Mouse (Mus musculus) forebrain, embryonic 15.5 days (tissue): ENCODE data around the gene Exoc3l2. TPM values are rescaled to one million over a fixed set of nuclear protein-coding genes. Genes with fewer than 3 reads are reported as not detected.

Experiments used
- ATAC-seq: fragments of 200-750 bp; cut with Nextera tagmentation; replicated peaks from 2 replicates; pipeline ENCODE4 v1.8.0; 2017; ENCODE audit warnings: mild to moderate bottlenecking, moderate TSS enrichment, moderate library complexity
- H3K27ac ChIP-seq: fragments of 300-500 bp; sonication (generic); replicated peaks from 2 replicates; pipeline ENCODE4 v1.5.1; 2015; ENCODE audit warnings: mild to moderate bottlenecking, inconsistent platforms
- H3K27me3 ChIP-seq: fragments of 300-500 bp; sonication (generic); 2 replicates; pipeline ENCODE4 v1.6.1; 2015; ENCODE audit warnings: inconsistent platforms
- H3K36me3 ChIP-seq: fragments of 300-500 bp; sonication (generic); 2 replicates; pipeline ENCODE4 v1.6.1; 2015; ENCODE audit warnings: mild to moderate bottlenecking, inconsistent platforms
- H3K4me1 ChIP-seq: fragments of 300-500 bp; sonication (generic); 2 replicates; pipeline ENCODE4 v1.6.1; 2015; ENCODE audit warnings: inconsistent platforms
- H3K4me2 ChIP-seq: fragments of 300-500 bp; sonication (generic); replicated peaks from 2 replicates; pipeline ENCODE4 v1.6.1; 2015; ENCODE audit warnings: mild to moderate bottlenecking, inconsistent platforms
- H3K4me3 ChIP-seq: fragments of 300-500 bp; sonication (generic); 2 replicates; pipeline ENCODE4 v1.5.1; 2015; ENCODE audit warnings: mild to moderate bottlenecking, inconsistent platforms
- H3K9ac ChIP-seq: fragments of 300-500 bp; sonication (generic); replicated peaks from 2 replicates; pipeline ENCODE4 v1.6.1; 2015; ENCODE audit warnings: mild to moderate bottlenecking, inconsistent platforms
- H3K9me3 ChIP-seq: fragments of 300-500 bp; sonication (generic); 2 replicates; pipeline ENCODE4 v1.6.1; 2016; ENCODE audit warnings: inconsistent platforms
- WGBS: fragments of 180-500 bp; shearing (Covaris S2); methylation state at CpG from one replicate; pipeline ENCODE4 v1.1.7; 2015; ENCODE audit warnings: mixed read lengths; 5-methylcytosine and 5-hydroxymethylcytosine counted together
- polyA plus RNA-seq: library from polyadenylated mRNA; unstranded; fragments of >200 nt; fragmentation: Nextera tagmentation; extraction: Ambion mirVana; gene quantifications from 2 replicates; pipeline ENCODE4 v1.2.1, GENCODE M21; 2015

Gene Exoc3l2
- polyA plus RNA-seq, 1 experiment from 2014 or later = 0.17 TPM

DNA sequence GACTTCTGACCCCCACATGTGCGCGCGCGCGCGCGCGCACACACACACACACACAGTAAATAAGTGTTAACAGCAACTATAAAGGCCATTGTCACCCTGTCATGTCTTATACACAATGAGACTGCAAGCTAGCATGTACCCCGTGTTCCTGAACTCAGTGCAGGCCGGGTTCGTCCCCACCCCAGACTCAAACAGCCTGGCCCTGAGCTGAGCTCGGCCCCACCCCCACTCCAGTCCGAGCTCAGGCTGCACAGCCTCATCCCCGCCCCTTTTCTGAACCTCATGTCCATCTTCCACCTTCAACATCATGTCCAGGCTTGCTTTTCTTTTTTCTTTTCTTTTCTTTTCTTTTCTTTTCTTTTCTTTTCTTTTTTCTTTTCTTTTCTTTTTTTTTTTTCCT, 7.2 kb downstream of the Exoc3l2 start:
- no peak for ATAC-seq
- H3K4me3 ChIP-seq = no peak overlapping the region

DNA sequence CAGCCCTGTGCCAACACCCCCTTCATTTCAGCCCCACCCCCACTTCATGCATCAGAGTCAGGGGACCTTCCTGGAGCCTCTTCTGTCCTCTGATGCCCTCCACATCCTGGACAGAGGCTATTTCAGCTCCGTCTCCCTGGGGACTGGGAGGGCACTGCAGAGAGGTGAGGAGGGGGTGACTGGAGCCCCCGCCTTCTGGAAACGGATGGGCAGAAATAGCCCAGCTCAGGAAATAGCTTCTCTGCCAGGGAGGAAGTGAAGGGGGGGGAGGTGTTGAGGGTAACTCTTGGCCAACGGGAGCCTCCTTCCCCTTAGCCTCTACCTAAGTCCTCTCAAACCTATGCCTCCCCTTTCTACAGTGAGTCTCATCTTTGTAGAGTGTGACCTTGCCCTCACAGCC, 9.3 kb downstream of the Exoc3l2 start:
- H3K9me3 ChIP-seq = no peaks in the 10 kb centered on the region
- H3K4me1 ChIP-seq = peaks cover 11% of the 10 kb centered on the region; the same call in 1 of the 2 replicates
- H3K27me3 ChIP-seq = peaks cover 74% of the 10 kb centered on the region
- H3K36me3 ChIP-seq = no peaks in the 10 kb centered on the region
- H3K4me2 ChIP-seq = no peak overlapping the region
- no peak overlapping the region for H3K9ac ChIP-seq
- 51% methylated on average over 4 of the region's 4 CpGs for WGBS
- ATAC-seq = no peak
- no peak overlapping the region for H3K27ac ChIP-seq
- no peak overlapping the region for H3K4me3 ChIP-seq

More for the DNA sequence above, 7.2 kb downstream of the Exoc3l2 start:
- Histone ChIP-seq H3K36me3 (no peaks in the 10 kb centered on the region), H3K9ac (no peak overlapping the region), H3K4me1 (peaks cover 11% of the 10 kb centered on the region; the same call in 1 of the 2 replicates), H3K27ac (no peak overlapping the region), H3K27me3 (peaks cover 77% of the 10 kb centered on the region), H3K4me2 (no peak overlapping the region), H3K9me3 (no peaks in the 10 kb centered on the region)
- WGBS = 11% methylated on average over 14 of the region's 14 CpGs

DNA sequence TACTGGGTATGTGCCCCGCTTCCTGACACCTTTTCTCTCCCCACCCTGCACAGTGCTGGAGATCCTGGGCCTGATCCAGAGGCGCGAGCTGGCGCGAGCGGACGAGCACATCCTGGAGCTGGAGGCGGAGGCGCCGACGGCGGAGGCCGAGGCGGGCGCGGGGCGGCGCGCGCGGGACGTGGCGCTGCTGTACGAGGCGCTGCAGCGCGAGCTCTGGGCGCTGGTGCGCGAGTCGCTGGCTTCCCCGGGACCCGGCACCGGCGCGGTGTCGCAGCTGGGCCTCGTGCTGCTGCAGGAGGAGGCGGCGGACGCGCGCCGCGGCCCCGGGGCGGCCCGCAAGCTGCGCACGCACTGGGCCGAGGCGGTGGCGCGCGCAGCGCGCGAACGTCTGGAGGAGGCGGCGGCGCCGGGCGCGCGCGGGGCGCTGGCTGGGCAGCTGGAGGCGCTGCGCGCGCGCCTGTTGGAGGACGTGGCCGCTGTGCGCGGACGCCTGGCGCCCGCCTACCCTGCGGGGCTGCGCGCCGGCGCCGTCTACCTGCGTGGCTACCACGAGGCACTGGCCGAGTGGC, 10.8 kb downstream of the Exoc3l2 start:
- Histone ChIP-seq H3K4me2 (peak overlapping the region; percentile 83), H3K27me3 (peaks cover 72% of the 10 kb centered on the region), H3K4me3 (peak overlapping the region; percentile 58), H3K9ac (peak overlapping the region; percentile 64), H3K27ac (peak overlapping the region; percentile 72), H3K4me1 (peaks cover 11% of the 10 kb centered on the region; the same call in 1 of the 2 replicates), H3K9me3 (no peaks in the 10 kb centered on the region), H3K36me3 (no peaks in the 10 kb centered on the region)
- peak; percentile 89 for ATAC-seq
- under 1% methylated on average over 76 of the region's 89 CpGs for WGBS

DNA sequence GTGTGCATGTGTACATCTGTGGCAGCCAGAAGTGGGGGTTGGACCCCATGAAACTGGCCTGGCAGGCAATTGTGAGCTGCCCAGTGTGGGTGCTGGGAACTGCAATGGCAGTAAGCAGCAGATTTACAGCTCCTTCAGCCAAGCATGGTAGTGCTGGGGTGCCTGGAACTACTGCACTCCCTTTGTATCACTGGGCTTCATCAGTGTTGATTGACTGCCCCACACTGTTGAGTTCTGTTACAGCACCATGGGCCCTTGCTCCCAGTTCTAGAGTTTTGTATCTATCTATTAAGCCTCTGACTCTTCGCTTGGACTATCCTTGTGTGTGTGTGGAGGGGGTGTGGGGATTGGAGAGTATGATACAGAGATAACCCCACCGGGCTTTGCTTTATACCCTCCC, 14.0 kb downstream of the Exoc3l2 start:
- no peak for ATAC-seq
- H3K4me1 ChIP-seq = peaks cover 11% of the 10 kb centered on the region; the same call in 1 of the 2 replicates
- no peak overlapping the region for H3K9ac ChIP-seq
- H3K36me3 ChIP-seq = no peaks in the 10 kb centered on the region
- H3K27ac ChIP-seq = no peak overlapping the region
- H3K4me2 ChIP-seq = no peak overlapping the region
- no peak overlapping the region for H3K4me3 ChIP-seq
- 63% methylated on average over 2 of the region's 2 CpGs for WGBS
- H3K9me3 ChIP-seq = no peaks in the 10 kb centered on the region
- H3K27me3 ChIP-seq = peaks cover 49% of the 10 kb centered on the region

GRCm38 (mm10) chr7:19477624-19478384, 14.7 kb downstream of the Exoc3l2 start:
- no peak overlapping the region for H3K4me2 ChIP-seq
- no peak overlapping the region for H3K4me3 ChIP-seq
- no peaks in the 10 kb centered on the region for H3K9me3 ChIP-seq
- ATAC-seq = no peak
- H3K36me3 ChIP-seq = no peaks in the 10 kb centered on the region
- H3K9ac ChIP-seq = no peak overlapping the region
- H3K4me1 ChIP-seq = peaks cover 11% of the 10 kb centered on the region; the same call in 1 of the 2 replicates
- H3K27me3 ChIP-seq = peaks cover 42% of the 10 kb centered on the region
- WGBS = 30% methylated on average over 14 of the region's 14 CpGs
- H3K27ac ChIP-seq = no peak overlapping the region

DNA sequence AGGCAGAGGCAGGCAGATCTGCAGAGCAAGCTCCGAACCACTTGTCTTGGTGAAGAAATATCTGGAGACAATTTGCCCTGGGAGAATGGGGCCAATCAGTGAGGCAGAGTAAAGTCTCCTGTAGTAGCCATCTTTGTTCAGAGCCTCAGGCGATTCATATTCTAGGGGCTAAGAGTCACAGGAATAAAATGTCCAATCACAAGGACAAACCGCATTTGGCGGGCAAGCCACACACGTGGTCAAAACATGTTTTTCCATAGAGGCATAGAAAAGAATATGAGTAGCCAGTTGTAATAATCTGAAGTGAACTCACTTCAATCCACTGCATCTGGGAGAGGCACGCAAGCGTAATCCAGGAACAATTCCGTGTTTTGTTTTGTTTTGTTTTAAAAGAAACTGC, 20.1 kb downstream of the Exoc3l2 start:
- Histone ChIP-seq H3K4me1 (no peaks in the 10 kb centered on the region), H3K36me3 (no peaks in the 10 kb centered on the region), H3K9me3 (no peaks in the 10 kb centered on the region), H3K27me3 (peaks cover 20% of the 10 kb centered on the region), H3K27ac (no peak overlapping the region), H3K9ac (no peak overlapping the region), H3K4me3 (no peak overlapping the region), H3K4me2 (no peak overlapping the region)
- 80% methylated on average over 8 of the region's 8 CpGs for WGBS
- no peak for ATAC-seq

DNA sequence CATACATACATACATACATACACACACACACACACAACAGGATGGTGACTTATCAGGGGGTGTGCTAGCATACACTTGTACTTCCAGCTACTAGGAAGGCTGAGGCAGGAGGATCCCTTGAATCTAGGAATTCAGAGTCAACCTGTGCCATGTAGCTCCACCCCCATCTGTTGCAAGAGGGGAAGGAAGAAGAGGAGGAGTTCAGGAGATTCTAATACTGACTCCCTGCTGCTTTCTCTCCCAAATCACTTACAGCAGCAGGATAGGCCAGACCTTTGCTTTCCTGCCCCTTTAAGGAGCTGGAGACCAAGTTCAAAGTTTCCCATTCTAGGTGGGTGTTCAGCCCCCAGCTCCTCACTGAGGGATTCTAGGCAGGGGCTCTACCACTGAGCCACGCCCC, 22.4 kb downstream of the Exoc3l2 start:
- H3K27me3 ChIP-seq = peaks cover 36% of the 10 kb centered on the region
- H3K4me1 ChIP-seq = 0 out of 2 replicates have a peak, but pooled peaks cover 6% of the 10 kb centered on the region
- no peaks in the 10 kb centered on the region for H3K36me3 ChIP-seq
- 83% methylated on average over 1 of the region's 1 CpGs for WGBS
- ATAC-seq = no peak
- H3K9ac ChIP-seq = no peak overlapping the region
- no peak overlapping the region for H3K4me2 ChIP-seq
- no peaks in the 10 kb centered on the region for H3K9me3 ChIP-seq
- H3K27ac ChIP-seq = no peak overlapping the region
- H3K4me3 ChIP-seq = no peak overlapping the region

DNA sequence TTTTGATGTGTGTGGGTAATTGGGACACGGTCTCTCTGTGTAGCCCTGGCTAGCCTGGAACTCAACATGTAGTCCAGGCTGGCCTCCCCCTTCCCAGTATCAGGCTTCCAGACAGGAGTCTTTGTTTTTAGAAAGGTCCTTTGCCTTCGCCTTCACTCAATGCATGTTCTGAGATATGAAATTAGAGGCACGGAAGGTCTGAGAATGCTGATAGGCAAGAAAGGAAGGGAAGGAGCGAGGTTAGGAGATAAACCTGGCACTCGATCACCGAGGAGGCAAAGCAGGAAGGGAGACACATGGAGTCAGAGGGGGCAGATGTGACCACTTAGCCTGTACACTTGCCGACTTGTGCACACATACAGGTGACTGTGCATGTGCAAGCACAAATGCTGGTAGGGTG, 23.4 kb downstream of the Exoc3l2 start:
- H3K27ac ChIP-seq = no peak overlapping the region
- no peak overlapping the region for H3K4me2 ChIP-seq
- peaks cover 46% of the 10 kb centered on the region for H3K27me3 ChIP-seq
- H3K9me3 ChIP-seq = no peaks in the 10 kb centered on the region
- H3K36me3 ChIP-seq = no peaks in the 10 kb centered on the region
- peaks cover 7% of the 10 kb centered on the region; the same call in 1 of the 2 replicates for H3K4me1 ChIP-seq
- no peak overlapping the region for H3K4me3 ChIP-seq
- ATAC-seq = no peak
- 93% methylated on average over 7 of the region's 7 CpGs for WGBS
- no peak overlapping the region for H3K9ac ChIP-seq

GRCm38 (mm10) chr7:19489525-19489924, 26.4 kb downstream of the Exoc3l2 start:
- Histone ChIP-seq H3K4me3 (peak overlapping the region; percentile 24), H3K4me2 (peak overlapping the region; percentile 36), H3K9me3 (no peaks in the 10 kb centered on the region), H3K27ac (no peak overlapping the region), H3K27me3 (peaks cover 52% of the 10 kb centered on the region), H3K9ac (peak overlapping the region; percentile 8; the same call in 1 of the 2 replicates), H3K4me1 (peaks cover 11% of the 10 kb centered on the region), H3K36me3 (no peaks in the 10 kb centered on the region)
- ATAC-seq = peak; percentile 61; the same call in 1 of the 2 replicates
- WGBS = under 1% methylated on average over 30 of the region's 31 CpGs

DNA sequence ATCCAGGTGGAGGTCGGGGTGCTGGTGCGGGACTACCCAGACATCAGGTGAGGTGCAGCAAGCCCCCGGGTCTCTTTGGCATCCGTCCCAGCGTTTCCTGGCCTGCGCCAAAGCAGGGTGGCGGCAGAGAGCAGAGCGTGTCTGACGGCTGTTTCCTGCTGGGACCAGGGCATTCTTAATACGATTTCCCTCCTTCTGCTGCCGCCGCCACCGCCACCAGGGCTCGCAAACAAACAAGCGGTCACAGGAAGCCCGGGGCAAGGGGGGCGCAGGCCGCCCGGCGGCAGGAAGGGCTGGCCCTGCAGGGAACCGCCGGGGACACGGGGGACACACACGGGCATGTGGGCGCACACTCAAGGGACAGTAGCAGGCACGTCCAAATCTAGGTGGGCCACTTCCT, 28.6 kb downstream of the Exoc3l2 start:
- H3K4me1 ChIP-seq = peaks cover 11% of the 10 kb centered on the region
- no peak overlapping the region for H3K4me3 ChIP-seq
- WGBS = 2% methylated on average over 26 of the region's 26 CpGs
- peaks cover 50% of the 10 kb centered on the region for H3K27me3 ChIP-seq
- ATAC-seq = no peak
- H3K9ac ChIP-seq = no peak overlapping the region
- no peaks in the 10 kb centered on the region for H3K9me3 ChIP-seq
- H3K27ac ChIP-seq = no peak overlapping the region
- no peaks in the 10 kb centered on the region for H3K36me3 ChIP-seq
- H3K4me2 ChIP-seq = no peak overlapping the region; the same call in 1 of the 2 replicates

DNA sequence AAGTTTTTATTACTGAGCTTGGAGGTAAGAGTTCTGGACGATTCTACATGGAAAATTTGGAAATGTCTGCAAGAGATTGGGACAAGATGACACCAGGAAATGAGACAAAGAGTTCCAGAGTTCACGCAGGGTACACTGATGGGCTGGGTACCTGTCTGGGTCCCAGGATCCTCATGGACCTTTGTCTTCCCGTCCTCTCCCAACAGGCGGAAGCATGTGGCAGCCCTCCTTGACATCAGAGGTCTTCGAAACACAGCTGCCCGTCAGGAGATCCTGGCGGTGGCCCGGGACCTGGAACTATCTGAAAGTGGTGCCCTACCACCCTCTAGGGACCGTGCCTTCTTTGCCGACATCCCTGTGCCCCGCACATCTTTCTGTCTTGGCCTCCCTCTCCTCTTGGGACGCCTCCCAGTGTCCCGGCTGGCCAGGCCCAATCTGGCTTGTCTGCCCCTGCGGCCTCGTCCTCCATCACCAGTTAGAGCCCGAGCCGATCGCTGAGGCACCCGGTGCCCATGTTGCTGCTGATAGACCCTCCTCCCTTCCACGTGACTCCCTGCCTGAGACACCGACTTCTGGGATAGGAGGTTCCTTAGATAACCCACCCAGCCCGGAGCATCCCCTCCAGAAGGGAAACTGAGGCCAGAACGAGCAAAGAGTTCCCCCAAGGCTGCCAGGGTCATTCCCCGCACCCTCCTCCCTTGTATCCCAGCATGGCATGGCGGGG, 31.8 kb downstream of the Exoc3l2 start:
- Histone ChIP-seq H3K27me3 (peaks cover 25% of the 10 kb centered on the region), H3K4me3 (no peak overlapping the region), H3K27ac (no peak overlapping the region), H3K4me2 (no peak overlapping the region), H3K9ac (no peak overlapping the region), H3K4me1 (peaks cover 5% of the 10 kb centered on the region), H3K9me3 (no peaks in the 10 kb centered on the region), H3K36me3 (no peaks in the 10 kb centered on the region)
- no peak for ATAC-seq
- WGBS = 82% methylated on average over 25 of the region's 25 CpGs
